Mouse (Mus musculus): Measurements from ENCODE around the gene Upk3bl. TPM values are rescaled to one million over a fixed set of nuclear protein-coding genes. Genes with fewer than 3 reads are reported as not detected.
"Not testable (repeated sequence)": the region's sequence is repeated elsewhere in the genome, so short reads cannot be mapped to it uniquely, and the experiment has no call there.

Gene Upk3bl
- total RNA-seq, 2 experiments from 2014 or later = not detected

GRCm38 (mm10) chr5:136084144-136084881, 30.0 kb downstream of the Upk3bl start:
- ATAC-seq (replicated peaks; ENCODE audit: poor library complexity, severe bottlenecking) = peak; percentile 12

- peak; percentile 35 for ATAC-seq (replicated peaks; ENCODE audit: poor library complexity, severe bottlenecking)
Measured at GRCm38 (mm10) chr5:136084891-136085651, 30.8 kb downstream of the Upk3bl start.

- no peak for ATAC-seq (replicated peaks; ENCODE audit: poor library complexity, severe bottlenecking)
Measured at GRCm38 (mm10) chr5:136086290-136086689, 32.0 kb downstream of the Upk3bl start.

- no peak for ATAC-seq (replicated peaks; ENCODE audit: poor library complexity, severe bottlenecking)
Measured at GRCm38 (mm10) chr5:136088821-136089575, 34.7 kb downstream of the Upk3bl start.

- no peak for ATAC-seq (replicated peaks; ENCODE audit: poor library complexity, severe bottlenecking)
Measured at GRCm38 (mm10) chr5:136091927-136092326, 37.6 kb downstream of the Upk3bl start.

GRCm38 (mm10) chr5:136094249-136095010, 40.1 kb downstream of the Upk3bl start:
- ATAC-seq (replicated peaks; ENCODE audit: poor library complexity, severe bottlenecking) = peak; percentile 73

- ATAC-seq (replicated peaks; ENCODE audit: poor library complexity, severe bottlenecking) = no peak
Measured at GRCm38 (mm10) chr5:136095089-136095488, 40.8 kb downstream of the Upk3bl start.

GRCm38 (mm10) chr5:136098536-136098935, 44.2 kb downstream of the Upk3bl start:
- no peak for ATAC-seq (replicated peaks; ENCODE audit: poor library complexity, severe bottlenecking)

- peak; percentile 94 for ATAC-seq (replicated peaks; ENCODE audit: poor library complexity, severe bottlenecking)
Measured at GRCm38 (mm10) chr5:136102099-136102820, 48.0 kb downstream of the Upk3bl start.

- peak; percentile 35; the same call in 1 of the 2 replicates for ATAC-seq (replicated peaks; ENCODE audit: poor library complexity, severe bottlenecking)
Measured at GRCm38 (mm10) chr5:136104511-136104910, 50.2 kb downstream of the Upk3bl start.

GRCm38 (mm10) chr5:136108486-136108885, 54.2 kb downstream of the Upk3bl start:
- no peak for ATAC-seq (replicated peaks; ENCODE audit: poor library complexity, severe bottlenecking)

- no peak for ATAC-seq (replicated peaks; ENCODE audit: poor library complexity, severe bottlenecking)
Measured at GRCm38 (mm10) chr5:136109042-136109441, 54.8 kb downstream of the Upk3bl start.

GRCm38 (mm10) chr5:136113546-136113945, 59.3 kb downstream of the Upk3bl start:
- not testable (repeated sequence) for ATAC-seq (replicated peaks; ENCODE audit: poor library complexity, severe bottlenecking)

Other genes with a start within 250 kb of the Upk3bl start
- gene Srrm3, start 247.6 kb upstream of the Upk3bl start, total RNA-seq (2014; fragmentation: Nextera tagmentation) = not detected in 2 replicates
- gene Srrm3, start 247.6 kb upstream of the Upk3bl start, total RNA-seq (2017) = not detected in 2 replicates
- gene Hspb1, start 166.6 kb upstream of the Upk3bl start, total RNA-seq (2014; fragmentation: Nextera tagmentation) = not detected in 2 replicates
- gene Hspb1, start 166.6 kb upstream of the Upk3bl start, total RNA-seq (2017) = not detected in 2 replicates
- gene Ywhag, start 119.9 kb upstream of the Upk3bl start, total RNA-seq (2014; fragmentation: Nextera tagmentation) = 97.2 and 120 TPM in 2 replicates
- gene Ywhag, start 119.9 kb upstream of the Upk3bl start, total RNA-seq (2017) = 92.2 and 107 TPM in 2 replicates
- 1.8 and 5.0 TPM in 2 replicates for gene Ssc4d, start 80.0 kb upstream of the Upk3bl start, total RNA-seq (2014; fragmentation: Nextera tagmentation)
- gene Ssc4d, start 80.0 kb upstream of the Upk3bl start, total RNA-seq (2017) = 0.90 TPM in 1 of 2 replicates, not detected in the other
- not detected in 2 replicates for gene Zp3, start 74.4 kb upstream of the Upk3bl start, total RNA-seq (2014; fragmentation: Nextera tagmentation)
- gene Zp3, start 74.4 kb upstream of the Upk3bl start, total RNA-seq (2017) = not detected in 2 replicates
- 17.1 and 20.2 TPM in 2 replicates for gene Dtx2, start 59.7 kb upstream of the Upk3bl start, total RNA-seq (2014; fragmentation: Nextera tagmentation)
- gene Dtx2, start 59.7 kb upstream of the Upk3bl start, total RNA-seq (2017) = 6.4 and 8.1 TPM in 2 replicates
- gene Upk3b, start 16.0 kb upstream of the Upk3bl start, total RNA-seq (2014; fragmentation: Nextera tagmentation) = not detected in 2 replicates
- gene Upk3b, start 16.0 kb upstream of the Upk3bl start, total RNA-seq (2017) = 0.04 TPM in 1 of 2 replicates, not detected in the other
- 43.2 and 82.3 TPM in 2 replicates for gene Rasa4, start 29.4 kb downstream of the Upk3bl start, total RNA-seq (2014; fragmentation: Nextera tagmentation)
- 24.8 and 25.0 TPM in 2 replicates for gene Rasa4, start 29.4 kb downstream of the Upk3bl start, total RNA-seq (2017)
- 156 and 159 TPM in 2 replicates for gene Polr2j, start 62.1 kb downstream of the Upk3bl start, total RNA-seq (2014; fragmentation: Nextera tagmentation)
- 125 and 128 TPM in 2 replicates for gene Polr2j, start 62.1 kb downstream of the Upk3bl start, total RNA-seq (2017)
- 31.5 and 33.0 TPM in 2 replicates for gene Lrwd1, start 81.6 kb downstream of the Upk3bl start, total RNA-seq (2014; fragmentation: Nextera tagmentation)
- 46.3 and 70.4 TPM in 2 replicates for gene Lrwd1, start 81.6 kb downstream of the Upk3bl start, total RNA-seq (2017)
- gene Alkbh4, start 81.7 kb downstream of the Upk3bl start, total RNA-seq (2014; fragmentation: Nextera tagmentation) = 13.7 and 18.2 TPM in 2 replicates
- 5.3 and 11.9 TPM in 2 replicates for gene Alkbh4, start 81.7 kb downstream of the Upk3bl start, total RNA-seq (2017)
- gene Orai2, start 116.2 kb downstream of the Upk3bl start, total RNA-seq (2014; fragmentation: Nextera tagmentation) = 24.7 and 38.2 TPM in 2 replicates
- 26.6 and 29.0 TPM in 2 replicates for gene Orai2, start 116.2 kb downstream of the Upk3bl start, total RNA-seq (2017)
- 32.2 and 42.1 TPM in 2 replicates for gene Prkrip1, start 144.5 kb downstream of the Upk3bl start, total RNA-seq (2014; fragmentation: Nextera tagmentation)
- 45.2 and 89.4 TPM in 2 replicates for gene Prkrip1, start 144.5 kb downstream of the Upk3bl start, total RNA-seq (2017)
- 32.9 and 67.0 TPM in 2 replicates for gene Sh2b2, start 192.1 kb downstream of the Upk3bl start, total RNA-seq (2014; fragmentation: Nextera tagmentation)
- gene Sh2b2, start 192.1 kb downstream of the Upk3bl start, total RNA-seq (2017) = 10.9 and 13.9 TPM in 2 replicates

Measured in granulocyte monocyte progenitor cell, adult 5-6 weeks (primary cell).